Mouse (Mus musculus): Measurements from ENCODE around the gene Tsc2. TPM values are rescaled to one million over a fixed set of nuclear protein-coding genes. Genes with fewer than 3 reads are reported as not detected.

Tsc2 gene
- total RNA-seq, 2 experiments from 2014 or later, result 150 to 186 TPM

DNA sequence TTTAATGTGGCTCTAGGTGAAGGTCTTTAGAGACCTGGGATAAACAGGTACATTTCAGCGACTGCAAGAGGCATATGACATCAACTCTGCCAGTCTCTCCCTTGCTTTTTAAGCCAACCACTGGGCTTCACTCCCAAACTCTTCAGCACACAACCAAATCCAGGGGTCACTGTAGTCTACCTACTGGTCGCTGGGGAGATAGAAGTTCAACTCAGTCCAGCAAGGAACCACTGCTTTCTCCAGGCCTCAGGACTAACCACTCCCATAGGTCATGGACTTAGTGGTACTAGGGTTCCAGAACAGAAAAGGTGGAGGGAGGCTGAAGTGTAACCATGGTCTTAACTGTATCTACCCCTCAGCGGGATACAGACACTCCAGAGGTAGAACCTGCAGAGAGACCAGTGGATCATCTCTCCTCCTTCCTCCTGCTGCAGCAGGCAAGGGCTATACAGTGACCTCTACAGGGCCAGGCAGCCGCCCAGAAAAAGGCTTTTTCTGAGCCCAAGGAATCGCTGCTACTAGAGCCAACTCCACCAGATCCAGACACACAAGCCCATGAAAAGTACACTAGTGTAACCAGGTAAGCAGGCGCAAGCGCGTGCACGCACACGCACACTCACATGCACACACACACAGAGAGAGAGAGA is 16.4 kb upstream of the Tsc2 start:
- DNase-seq (ENCODE audit: extremely low spot score in 1 of 2, low spot score in 1 of 2), result no peak

DNA sequence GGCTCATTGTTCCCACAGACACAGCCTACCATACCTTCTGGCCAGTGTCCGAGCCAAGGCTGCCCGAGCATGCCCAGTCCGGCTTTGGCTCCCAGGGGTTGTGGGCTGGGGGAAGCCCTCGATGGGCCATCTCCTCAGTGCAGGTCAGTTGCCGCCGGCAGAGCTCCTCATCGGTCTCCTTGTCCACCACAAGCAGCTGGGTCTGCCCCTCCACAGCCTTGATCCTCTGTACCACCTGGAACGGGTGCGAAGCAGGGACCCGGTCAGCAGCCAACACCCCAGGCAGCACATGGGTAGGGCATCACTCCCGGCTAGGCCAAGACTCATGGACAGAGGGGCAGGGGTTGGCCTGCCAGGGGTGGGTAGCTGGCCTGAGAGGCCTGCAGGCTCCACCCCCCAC is 15.1 kb upstream of the Tsc2 start:
- DNase-seq (ENCODE audit: extremely low spot score in 1 of 2, low spot score in 1 of 2), result no peak

DNA sequence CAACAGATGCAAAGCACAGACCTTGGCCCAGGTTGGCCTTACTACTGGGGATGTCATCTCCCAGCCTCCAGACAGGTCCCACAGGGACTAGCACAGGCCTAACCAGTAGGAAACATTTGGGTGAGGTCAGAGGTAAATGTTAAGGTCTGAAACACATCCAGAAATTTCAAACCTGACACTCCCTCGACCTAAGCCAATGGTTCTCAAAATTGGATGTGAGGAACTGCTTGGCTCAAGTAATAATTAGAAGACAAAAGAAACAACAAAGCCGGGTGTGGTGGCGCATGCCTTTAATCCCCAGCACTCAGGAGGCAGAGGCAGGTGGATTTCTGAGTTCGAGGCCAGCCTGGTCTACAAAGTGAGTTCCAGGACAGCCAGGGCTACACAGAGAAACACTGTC is 14.0 kb upstream of the Tsc2 start:
- DNase-seq (ENCODE audit: extremely low spot score in 1 of 2, low spot score in 1 of 2), result no peak

DNA sequence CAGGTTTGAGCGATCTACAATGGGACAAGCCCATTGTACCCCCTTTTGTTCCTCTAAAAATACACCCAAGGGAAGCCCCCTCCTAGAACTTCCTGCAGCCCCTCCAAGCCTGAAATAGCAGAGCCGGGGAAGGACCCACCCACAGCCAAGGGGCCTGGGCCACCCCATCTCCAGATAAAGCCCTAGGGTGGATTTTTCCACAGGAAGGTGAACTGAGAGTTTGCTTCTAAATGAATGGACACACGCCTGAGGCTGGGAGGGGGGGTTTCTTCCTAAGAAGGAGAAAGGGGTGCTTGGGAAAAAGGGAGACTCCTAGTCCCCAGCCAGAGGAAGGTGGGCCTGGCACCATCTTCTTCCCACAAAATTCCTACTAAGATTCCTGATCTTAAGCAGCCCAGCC is 13.5 kb upstream of the Tsc2 start:
- no peak for DNase-seq (ENCODE audit: extremely low spot score in 1 of 2, low spot score in 1 of 2)

DNA sequence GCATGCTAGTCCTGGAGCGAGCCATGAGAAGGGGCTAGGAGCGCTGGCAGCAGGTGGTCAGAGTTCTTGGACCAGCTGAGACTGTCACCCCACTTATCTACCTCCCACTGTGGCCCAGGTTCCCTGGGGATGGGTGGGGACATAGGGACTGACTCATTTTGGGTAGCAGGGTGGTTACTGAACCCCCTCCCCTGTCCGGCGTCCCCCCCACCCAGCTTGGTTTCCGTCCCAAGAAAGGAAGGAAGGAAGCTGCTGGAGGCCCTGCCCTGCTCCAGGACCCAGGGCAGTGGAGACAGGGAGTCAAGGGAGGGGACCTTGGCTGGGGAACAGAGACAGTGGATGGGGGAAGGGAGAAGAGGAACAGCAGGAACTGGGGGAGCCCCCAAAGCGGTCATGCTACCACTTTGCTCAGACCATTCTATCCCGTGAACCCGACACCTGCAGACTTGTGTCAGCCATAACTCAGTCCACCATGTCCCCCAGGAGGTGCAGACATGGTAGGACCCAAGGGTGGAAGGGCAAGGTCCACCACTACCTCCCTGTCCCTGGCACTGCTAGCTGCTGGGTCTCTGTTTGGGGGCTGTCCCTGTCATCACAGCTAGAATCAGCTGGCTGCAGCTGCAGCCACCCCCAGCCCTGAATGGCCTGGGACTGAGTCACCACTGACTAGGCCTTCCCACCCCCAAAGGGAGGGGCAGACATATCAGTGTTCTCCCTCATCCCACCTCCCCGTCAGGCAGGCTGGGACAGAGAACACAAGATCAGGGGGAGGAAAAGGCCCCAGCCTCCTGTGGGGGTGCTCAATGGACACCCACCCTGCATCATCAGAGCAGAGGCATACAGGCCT is 12.7 kb upstream of the Tsc2 start:
- DNase-seq (ENCODE audit: extremely low spot score in 1 of 2, low spot score in 1 of 2), result no peak

DNA sequence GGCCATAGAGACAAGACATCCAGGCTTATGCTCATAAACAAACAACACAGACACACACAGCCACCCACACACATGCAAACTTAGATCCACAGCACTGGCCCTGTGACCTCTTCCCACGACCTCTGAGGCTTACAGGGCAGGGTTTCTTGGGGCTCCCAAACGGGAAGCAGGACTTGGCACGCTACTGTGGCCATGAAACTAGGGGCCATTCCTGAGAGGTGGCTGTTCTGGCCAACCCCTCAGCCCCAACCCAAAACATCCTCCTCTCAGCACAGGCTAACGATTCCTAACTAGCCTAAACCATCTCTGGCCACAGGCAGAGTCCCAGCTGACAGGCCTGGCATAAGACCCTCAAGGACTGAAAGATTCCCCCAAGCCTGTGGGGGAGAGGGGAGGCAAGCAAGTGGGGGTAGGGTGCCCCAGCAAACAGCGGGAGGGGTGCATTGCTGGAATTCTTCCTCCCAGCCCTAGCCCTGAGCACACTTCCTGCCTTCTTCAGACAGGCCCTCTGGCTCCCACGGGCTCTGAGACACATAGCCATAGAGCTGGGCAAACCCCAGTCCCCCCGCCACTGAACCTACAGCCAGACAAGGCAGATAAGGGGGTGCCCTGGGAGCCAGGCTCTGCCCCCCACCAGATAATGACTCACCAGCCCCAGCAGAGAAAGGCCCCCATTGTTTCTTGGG is 11.7 kb upstream of the Tsc2 start:
- no peak for DNase-seq (ENCODE audit: extremely low spot score in 1 of 2, low spot score in 1 of 2)

DNA sequence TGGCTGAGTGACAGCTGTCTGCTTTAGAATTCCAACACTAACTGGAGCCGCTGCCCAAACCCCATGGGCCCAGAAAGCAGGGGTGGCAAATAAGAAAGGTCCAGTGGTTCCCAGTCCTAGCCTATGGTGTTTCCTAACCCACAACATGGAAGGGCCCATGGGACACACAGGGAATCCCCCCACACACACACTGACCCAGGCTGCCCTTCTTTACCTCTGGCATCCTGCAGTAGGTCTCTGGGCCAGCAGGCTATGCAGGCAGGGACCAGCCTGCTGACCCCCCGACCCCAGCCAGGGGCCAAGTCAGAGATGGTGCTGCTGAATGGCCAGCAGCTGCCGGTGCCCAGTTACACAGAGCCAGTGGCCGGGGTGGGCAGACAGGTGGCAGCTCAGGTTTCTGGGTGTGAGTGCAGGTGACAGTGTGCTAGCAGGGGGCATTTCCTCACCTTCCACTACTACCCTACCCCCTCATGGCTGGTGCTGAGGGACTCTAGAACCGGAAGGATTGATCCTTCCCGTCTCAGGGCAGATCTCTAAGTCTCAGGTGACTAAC is 10.4 kb upstream of the Tsc2 start:
- no peak for DNase-seq (ENCODE audit: extremely low spot score in 1 of 2, low spot score in 1 of 2)

DNA sequence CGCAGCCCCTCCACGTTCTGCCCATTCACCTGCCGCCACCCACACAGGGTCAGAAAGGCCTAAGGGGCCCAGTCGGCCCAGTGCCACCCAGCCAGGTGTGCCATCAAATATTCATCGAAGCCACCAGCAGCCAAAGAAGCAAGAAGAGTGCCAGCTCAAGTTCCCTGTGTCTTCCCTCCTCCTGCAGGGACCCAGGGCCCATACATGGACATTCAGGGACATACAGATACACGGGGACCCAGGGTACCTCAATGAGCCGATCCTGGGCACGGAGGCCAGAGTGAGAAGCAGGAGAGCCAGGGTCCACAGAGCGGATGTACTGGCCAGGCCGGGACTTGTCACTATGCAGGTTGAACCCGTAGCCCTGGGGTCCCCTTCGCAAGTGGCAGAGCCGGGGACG is 9.5 kb upstream of the Tsc2 start:
- DNase-seq (ENCODE audit: extremely low spot score in 1 of 2, low spot score in 1 of 2), result no peak

DNA sequence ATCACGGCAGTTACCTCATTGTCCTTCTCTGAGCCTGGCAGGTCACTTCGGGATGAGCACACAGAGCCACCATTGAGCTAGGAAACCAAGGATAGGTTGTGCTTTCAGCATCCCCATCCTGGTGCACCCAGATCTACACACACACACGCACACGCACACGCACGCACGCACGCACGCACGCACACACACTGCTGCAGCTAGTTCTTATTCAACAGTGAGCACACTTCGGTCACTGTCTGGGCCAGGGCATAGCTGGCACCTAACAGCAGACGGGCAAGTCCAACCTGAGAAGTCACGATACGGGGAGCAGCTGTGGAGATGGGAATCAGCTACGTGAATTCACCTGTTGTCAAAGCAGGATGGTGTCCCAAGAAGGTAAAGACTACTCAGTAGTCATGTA is 8.2 kb upstream of the Tsc2 start:
- DNase-seq (ENCODE audit: extremely low spot score in 1 of 2, low spot score in 1 of 2), result no peak

DNA sequence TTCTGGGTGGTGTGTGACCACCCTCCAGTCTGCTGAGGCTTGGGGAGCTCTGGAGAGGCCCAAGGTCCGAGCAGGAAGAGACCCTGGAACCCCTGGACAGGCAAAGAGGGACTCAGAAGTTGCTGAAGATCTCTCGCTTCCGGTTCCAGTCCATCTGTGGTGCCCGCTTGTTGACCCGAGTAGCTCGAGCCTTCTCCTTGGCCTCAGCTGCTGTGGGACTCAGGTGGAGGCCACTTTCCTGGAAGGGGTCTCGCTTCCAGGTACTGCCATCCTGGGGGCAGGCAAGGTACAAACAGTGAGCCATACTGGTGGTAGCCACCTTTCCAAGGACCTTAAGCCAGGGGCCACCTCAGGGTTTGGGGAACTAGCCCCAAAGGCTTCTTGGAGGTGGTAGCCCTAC is 7.7 kb upstream of the Tsc2 start:
- DNase-seq (ENCODE audit: extremely low spot score in 1 of 2, low spot score in 1 of 2), result no peak

DNA sequence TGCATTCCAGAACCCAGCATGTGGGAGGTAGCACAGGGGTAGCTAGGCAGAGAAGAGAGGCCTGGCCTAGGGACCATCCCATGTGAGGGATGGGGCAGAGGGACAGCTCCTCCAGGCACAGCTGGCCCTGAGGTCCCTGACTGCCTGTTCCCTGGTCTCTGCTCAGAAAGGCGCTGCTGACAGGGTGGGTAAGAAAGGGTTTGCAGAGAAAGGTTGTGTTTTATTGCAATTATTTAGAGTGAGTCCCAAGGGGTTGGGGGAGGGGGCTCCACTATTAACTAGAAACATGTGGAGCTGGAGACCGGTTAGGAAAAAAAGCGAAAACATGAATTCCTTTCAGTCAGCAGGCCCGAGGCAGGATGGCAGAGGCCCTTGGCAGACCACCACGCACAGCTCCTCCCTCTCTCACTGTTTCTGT is 7.2 kb upstream of the Tsc2 start:
- DNase-seq (ENCODE audit: extremely low spot score in 1 of 2, low spot score in 1 of 2), result no peak

DNA sequence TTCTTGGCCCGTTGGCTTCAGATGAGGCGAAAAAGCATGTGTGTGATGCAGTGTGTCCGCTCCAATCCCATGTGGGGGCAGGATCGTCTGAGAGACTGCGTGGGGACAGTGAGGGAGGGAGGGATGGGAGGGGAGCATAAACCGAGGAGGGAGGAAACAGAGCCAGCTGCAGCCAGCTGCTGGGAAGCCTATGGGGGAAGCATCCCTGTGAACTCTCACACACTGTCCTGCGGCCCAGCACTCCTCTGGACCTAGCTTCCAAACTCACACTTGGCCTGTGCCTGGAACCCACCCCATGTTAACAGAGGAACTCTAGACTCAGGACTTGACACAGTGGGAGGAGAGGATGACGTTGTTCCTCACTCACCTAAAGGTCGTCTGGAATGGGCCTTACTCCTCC is 6.4 kb upstream of the Tsc2 start:
- no peak for DNase-seq (ENCODE audit: extremely low spot score in 1 of 2, low spot score in 1 of 2)

DNA sequence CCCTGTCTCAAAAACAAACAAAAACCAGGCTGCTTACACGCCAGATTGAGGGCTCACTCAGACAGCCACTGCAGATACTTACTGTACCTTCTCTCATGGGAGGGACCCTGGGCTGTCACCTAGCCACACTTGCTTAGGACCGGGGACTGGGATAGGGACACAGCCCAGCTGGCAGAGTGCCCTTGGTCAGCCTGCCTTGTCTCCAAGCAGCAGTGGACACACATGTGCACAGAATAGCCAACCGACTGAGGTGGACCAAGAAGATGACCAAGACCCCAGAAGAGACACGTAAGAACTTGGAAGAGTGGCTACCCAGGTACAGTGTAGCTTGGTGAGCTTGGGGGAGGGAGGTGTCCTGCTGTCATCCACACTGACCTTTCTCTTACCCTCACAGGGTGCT is 5.8 kb upstream of the Tsc2 start:
- DNase-seq (ENCODE audit: extremely low spot score in 1 of 2, low spot score in 1 of 2), result no peak

DNA sequence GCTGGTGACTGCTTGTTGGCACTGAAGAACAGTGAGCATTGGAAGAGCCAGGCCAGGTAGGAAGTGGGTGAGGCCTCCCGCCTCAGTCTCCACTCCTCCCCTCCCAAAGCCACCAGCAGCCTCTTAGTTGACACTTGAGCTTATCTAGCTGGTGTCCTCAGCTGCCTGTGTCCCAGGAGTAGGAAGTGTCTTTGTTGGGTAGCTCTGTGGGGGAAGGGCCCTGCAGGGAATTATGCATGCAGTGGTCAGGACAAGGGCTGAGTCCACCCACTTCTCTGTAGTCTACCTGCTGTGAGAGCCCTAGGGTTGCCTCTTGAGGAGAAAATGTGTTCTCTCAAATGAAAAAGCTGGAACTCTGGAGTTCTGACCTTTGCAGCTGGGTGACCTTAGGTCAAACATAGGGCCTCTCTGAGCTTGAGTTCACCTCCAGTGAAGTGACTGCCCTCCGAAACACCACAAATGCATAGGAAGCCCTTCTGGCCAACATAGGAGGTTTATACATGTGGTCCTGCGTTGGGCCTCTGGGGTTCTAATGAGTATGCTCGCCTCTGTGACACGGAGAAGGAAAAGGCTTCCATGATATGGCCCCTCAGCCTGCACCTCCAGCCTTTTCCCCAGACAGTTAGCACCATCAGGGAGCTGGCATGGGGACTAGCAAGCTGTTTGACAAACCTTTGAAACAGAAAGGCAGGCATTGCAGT is 4.5 kb upstream of the Tsc2 start:
- no peak for DNase-seq (ENCODE audit: extremely low spot score in 1 of 2, low spot score in 1 of 2)

DNA sequence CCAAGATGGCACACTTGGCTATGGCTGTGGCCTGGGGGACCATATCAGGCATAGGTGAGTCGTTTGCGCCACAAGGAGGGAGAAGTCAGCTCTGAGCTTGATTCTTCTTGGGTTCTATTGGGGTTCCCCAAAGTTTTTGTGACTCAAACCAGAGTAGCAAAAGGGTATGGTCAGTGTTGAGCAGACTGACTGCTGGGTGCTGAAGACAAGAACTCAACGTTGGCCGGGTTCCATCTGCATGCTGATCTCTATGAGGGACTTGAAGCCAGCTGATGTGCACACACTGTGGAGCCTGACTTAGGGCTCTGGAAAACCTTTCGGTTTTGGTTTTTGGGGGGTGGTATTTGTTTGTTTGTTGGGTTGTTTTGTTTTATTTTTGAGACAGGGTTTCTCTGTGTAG is 3.3 kb upstream of the Tsc2 start:
- DNase-seq (ENCODE audit: extremely low spot score in 1 of 2, low spot score in 1 of 2), result no peak

DNA sequence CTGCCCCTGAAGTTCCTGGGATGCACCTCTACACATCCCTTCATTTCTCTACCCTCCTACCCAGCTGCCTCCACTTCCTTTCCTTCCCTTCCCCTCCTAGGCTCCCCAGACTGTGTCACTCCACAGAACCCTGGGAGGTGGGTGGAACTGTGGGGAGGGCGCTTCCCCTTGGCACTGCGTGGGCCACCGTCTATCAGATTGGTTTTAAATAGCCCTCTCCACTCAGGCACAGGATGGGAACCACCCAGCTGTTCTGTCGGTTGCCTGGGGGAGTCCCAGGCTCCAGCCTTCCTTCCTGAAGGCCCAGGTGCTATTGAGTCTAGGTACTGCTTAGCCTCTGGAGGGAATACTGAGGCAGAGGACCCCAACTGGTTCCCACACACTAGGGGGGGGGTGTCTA is 2.6 kb upstream of the Tsc2 start:
- no peak for DNase-seq (ENCODE audit: extremely low spot score in 1 of 2, low spot score in 1 of 2)

DNA sequence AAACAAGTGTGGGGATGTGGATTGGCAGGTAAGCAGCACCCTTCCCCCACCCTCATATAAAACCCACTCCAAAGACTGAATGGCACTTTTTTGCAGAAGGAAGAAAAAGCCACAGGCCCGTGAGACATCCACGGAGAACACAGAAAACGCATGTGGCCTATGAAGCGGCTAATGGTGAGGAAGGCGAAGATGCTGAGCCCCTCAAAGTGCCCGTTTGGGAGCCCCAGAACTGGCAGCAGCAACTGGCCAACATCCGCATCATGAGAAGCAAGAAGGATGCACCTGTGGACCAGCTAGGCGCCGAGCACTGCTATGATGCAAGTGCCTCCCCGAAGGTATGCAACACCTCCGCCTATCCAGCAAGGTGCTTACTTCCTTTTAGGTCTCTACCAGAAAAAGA is 1.4 kb upstream of the Tsc2 start:
- DNase-seq (ENCODE audit: extremely low spot score in 1 of 2, low spot score in 1 of 2), result no peak

DNA sequence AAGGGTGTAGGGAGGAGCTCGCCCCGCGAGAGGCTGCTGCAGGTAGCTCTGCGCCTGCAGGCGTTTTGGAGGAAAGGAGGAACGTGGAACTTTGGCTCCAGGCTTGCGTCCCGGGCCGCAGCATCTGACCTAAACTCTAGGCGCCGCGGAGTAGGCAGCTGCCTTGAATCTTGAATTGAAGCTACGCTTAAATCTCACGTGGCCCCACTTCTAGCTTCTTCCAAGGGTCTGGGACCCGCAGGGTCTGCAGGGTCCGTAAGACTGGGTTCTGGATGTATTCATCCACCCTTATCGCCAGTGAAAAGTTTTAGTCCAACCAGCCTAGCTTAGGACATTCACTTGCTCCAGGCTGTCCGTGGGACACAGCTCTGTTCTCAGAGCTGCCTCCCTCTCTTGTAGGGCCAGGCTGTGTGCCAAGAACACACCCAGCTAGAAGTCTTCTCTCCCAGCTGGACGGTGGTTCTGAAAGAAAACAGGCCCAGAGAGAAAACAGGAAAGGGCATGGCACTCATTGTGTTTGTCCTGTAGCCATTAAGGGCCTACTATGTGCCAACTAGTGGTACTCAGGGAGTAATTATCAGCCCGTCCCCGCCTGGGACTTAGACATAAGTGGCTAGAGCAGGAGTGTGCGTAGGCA is 501 bp upstream of the Tsc2 start:
- DNase-seq (ENCODE audit: extremely low spot score in 1 of 2, low spot score in 1 of 2), result no peak

DNA sequence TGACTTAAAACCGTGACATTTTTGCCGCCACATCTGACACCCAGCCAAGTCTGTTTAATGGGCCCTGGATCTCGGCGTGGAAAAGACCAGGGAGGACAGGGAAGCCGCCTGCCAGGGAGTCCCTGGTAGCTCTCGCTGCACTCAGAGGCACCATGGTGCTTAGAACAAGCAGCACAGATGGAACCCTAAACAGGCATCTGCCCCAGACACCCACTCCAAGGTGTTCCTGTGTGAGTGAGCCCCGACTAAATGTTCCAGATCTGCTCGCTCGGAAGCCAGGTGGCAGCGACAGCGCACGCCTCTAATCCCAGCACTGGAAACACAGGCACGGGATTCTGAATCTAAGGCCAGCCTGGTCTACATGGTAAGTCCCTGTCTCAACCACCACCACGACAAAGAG is 2.4 kb downstream of the Tsc2 start:
- DNase-seq (ENCODE audit: extremely low spot score in 1 of 2, low spot score in 1 of 2), result peak; percentile 59 to 60

DNA sequence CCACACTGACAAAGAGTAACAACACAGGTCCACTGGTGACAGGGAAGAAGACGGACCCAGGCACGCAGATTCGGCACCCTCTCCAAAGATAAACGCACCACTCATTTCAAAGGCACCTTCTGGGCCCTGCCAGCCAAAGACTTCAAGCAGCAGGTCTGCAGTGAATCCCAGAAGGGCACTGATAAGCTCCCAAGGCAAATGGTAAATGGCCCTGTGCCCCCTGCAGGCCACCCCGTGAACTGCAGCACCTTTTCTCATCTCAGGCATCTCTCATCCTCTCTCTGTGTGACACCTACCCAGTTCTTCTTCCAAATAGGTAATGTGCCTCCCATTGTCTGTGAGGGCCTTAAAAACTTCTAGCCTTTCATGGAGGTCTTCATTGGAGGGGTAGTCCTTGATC is 3.8 kb downstream of the Tsc2 start:
- peak; percentile 70 to 86 for DNase-seq (ENCODE audit: extremely low spot score in 1 of 2, low spot score in 1 of 2)
